Mouse (Mus musculus) liver, embryonic 14.5 days (tissue): ENCODE measurements around the gene Ankib1.

ENCODE experiments used
- CTCF ChIP-seq: IDR thresholded peaks from 2 replicates; pipeline ENCODE4 v1.5.1; 2016; ENCODE audit warnings: antibody characterized with exemption, low read depth, control low read depth
- EP300 ChIP-seq: IDR thresholded peaks from 2 replicates; pipeline ENCODE4 v1.6.1; 2016; ENCODE audit warnings: antibody characterized with exemption, low read depth

- TF ChIP-seq CTCF (no peak), EP300 (no peak)
Measured at GRCm38 (mm10) chr5:3669938-3670554, 132.7 kb downstream of the Ankib1 start.
